Mouse (Mus musculus) neural tube, embryonic 14.5 days (tissue): ENCODE results near the gene Gm28051. TPM values are rescaled to one million over a fixed set of nuclear protein-coding genes. Genes with fewer than 3 reads are reported as not detected.

Experiments used
- ATAC-seq: fragments of 200-750 bp; cut with Nextera tagmentation; 2 replicates; pipeline ENCODE4 v1.8.0; 2017; ENCODE audit warnings: low read depth, mild to moderate bottlenecking, moderate TSS enrichment, moderate library complexity
- H3K27ac ChIP-seq: fragments of 300-500 bp; sonication (generic); 2 replicates; pipeline ENCODE4 v1.5.1; 2014; ENCODE audit warnings: low read depth, mild to moderate bottlenecking, control low read depth, low read length, moderate library complexity, mixed read lengths
- H3K27me3 ChIP-seq: fragments of 300-500 bp; sonication (generic); 2 replicates; pipeline ENCODE4 v1.6.1; 2014; ENCODE audit warnings: low read length; ENCODE audit not compliant: control insufficient read depth, insufficient read depth
- H3K36me3 ChIP-seq: fragments of 300-500 bp; sonication (generic); 2 replicates; pipeline ENCODE4 v1.6.1; 2014; ENCODE audit warnings: low read length, mixed read lengths; ENCODE audit not compliant: control insufficient read depth, insufficient read depth
- H3K4me1 ChIP-seq: fragments of 300-500 bp; sonication (generic); 2 replicates; pipeline ENCODE4 v1.6.1; 2014; ENCODE audit warnings: low read length; ENCODE audit not compliant: control insufficient read depth, insufficient read depth
- H3K4me2 ChIP-seq: fragments of 300-500 bp; sonication (generic); 2 replicates; pipeline ENCODE4 v1.6.1; 2014; ENCODE audit warnings: mild to moderate bottlenecking, low read depth, low read length, control low read depth
- H3K4me3 ChIP-seq: fragments of 300-500 bp; sonication (generic); 2 replicates; pipeline ENCODE4 v1.5.1; 2014; ENCODE audit warnings: low read depth, low read length, control low read depth, mixed read lengths
- H3K9ac ChIP-seq: fragments of 300-500 bp; sonication (generic); replicated peaks from 2 replicates; pipeline ENCODE4 v1.6.1; 2014; ENCODE audit warnings: low read depth, mild to moderate bottlenecking, control low read depth, low read length, mixed read lengths
- H3K9me3 ChIP-seq: fragments of 300-500 bp; sonication (generic); 2 replicates; pipeline ENCODE4 v1.6.1; 2016; ENCODE audit warnings: low read length; ENCODE audit not compliant: control insufficient read depth
- WGBS: fragments of 180-500 bp; shearing (Covaris S2); extraction: QIAGEN DNeasy Blood & Tissue Kit; methylation state at CpG from one replicate; pipeline ENCODE4 v1.1.7; 2014; 5-methylcytosine and 5-hydroxymethylcytosine counted together
- polyA plus RNA-seq: library from polyadenylated mRNA; unstranded; fragments of >200 nt; fragmentation: Nextera tagmentation; extraction: Ambion mirVana; gene quantifications from 2 replicates; pipeline ENCODE4 v1.2.1, GENCODE M21; 2014

Gm28051 gene
- polyA plus RNA-seq, 1 experiment from 2014 or later = not detected

DNA sequence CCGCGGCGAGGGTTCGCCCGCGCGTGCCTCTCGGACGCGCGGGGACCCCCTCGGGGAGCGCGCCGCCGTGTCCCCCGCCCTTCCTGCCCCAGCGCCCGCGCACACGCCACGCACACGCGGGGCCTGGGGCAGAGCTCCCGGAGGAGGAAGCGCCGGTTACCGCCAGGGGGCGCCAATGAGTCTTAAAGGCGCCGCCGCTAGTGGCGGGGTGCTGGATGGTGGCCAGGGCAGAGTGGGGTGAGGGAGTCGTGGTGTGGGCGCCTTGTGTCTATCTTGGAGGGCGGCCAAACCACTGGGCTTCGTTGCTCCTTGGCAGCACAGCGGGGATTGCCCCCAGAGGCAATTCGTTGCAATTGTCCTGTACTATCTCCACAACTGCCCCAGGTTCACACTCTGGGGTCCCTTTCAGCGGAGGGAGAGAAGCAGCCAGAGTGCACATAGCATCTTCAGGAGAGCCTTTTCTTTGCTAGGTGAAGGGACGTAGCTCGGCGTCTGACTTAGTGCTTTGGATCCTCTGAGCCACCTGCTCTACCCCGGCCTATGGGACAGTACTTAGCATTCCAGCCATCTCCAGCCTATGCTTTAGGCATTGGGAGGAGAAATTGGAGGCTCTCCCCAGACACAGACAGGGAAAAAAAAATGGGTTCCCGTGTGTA is 52.2 kb downstream of the Gm28051 start:
- ATAC-seq = peak; percentile 86
- 1% methylated on average over 38 of the region's 45 CpGs for WGBS
- Histone ChIP-seq H3K27me3 (no peaks in the 10 kb centered on the region), H3K4me3 (peak overlapping the region; percentile 58), H3K9me3 (no peaks in the 10 kb centered on the region), H3K27ac (peak overlapping the region; percentile 93), H3K36me3 (no peaks in the 10 kb centered on the region), H3K4me2 (peak overlapping the region; percentile 71), H3K9ac (peak overlapping the region; percentile 78), H3K4me1 (peaks cover 18% of the 10 kb centered on the region)

DNA sequence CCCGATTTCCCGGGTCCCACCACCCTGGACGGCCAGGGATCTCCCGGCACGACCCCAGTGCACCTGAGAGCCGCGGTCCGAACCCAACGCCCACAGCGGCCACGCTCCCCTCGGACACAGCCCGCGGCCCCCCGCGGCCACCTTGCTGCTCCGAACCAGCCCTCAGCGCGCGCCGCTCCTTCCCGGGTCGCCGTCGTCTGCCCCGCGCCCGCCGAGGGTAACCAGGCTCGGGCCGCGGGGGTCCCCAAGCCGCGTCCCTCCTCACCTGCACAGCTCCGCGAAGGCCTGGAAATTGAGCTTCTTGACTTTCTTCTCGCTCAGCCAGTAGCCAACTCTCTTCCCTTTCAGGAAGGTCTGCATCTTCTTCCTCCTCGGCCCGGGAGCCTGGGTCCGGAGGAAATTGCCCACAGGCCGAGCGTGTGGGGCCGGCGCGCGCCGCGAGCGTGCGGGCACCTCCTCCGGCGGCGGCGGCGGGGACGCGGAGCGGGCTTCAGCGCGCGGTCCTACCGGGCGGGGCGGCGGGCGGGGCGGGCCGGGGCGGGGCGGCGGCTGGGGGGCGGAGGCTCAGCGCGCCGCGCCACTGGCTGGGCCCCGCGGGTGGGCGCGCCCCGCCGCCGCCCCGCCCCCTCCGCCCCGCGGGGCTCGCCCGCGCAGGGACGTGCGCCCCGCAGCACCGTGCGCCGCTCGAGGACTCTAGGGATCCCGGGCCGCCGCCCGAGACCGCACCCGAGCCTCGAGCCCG is 52.9 kb downstream of the Gm28051 start, which contains the start of gene Itpk1:
TSS of gene Itpk1 (minus strand) at position 474 of the 742 bp plus-strand sequence.
- ATAC-seq = peak; percentile 87
- peaks cover 19% of the 10 kb centered on the region for H3K4me1 ChIP-seq
- no peaks in the 10 kb centered on the region for H3K27me3 ChIP-seq
- peak within 1 kb of the TSS; percentile 58 for H3K4me3 ChIP-seq
- H3K4me2 ChIP-seq = peak within 1 kb of the TSS; percentile 71
- peak within 1 kb of the TSS; percentile 93 for H3K27ac ChIP-seq
- WGBS = under 1% methylated on average over 80 of the region's 105 CpGs
- peak within 1 kb of the TSS; percentile 78 for H3K9ac ChIP-seq
- H3K36me3 ChIP-seq = no peaks in the 10 kb centered on the region
- H3K9me3 ChIP-seq = no peaks in the 10 kb centered on the region

DNA sequence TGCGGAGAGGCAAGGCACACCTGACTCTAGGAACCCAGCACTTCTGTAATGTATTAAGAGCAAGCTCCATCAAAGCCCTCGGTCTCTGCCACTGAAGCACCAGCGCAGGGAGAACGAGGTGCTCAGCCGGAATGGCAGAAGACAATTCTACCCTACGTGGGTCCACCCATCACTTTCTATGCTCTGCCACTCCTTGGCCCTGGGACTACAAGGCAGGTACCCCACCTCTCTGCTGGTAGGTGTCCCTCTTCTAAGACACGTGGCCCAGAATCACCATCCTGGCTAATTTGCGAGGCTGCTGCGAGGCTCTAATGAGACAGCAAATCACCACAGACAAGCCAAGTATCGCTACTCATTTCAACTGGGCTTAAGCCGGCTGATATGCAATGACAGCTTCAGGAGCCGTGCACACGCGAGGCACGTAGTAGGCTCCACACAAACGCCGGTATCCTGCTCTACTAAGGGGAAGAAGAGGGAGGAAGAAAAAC is 53.6 kb downstream of the Gm28051 start:
- Histone ChIP-seq H3K27me3 (no peaks in the 10 kb centered on the region), H3K27ac (peak overlapping the region; percentile 52), H3K4me2 (peak overlapping the region; percentile 71), H3K36me3 (no peaks in the 10 kb centered on the region), H3K4me3 (peak overlapping the region; percentile 58), H3K9ac (peak overlapping the region; percentile 78), H3K4me1 (peaks cover 25% of the 10 kb centered on the region), H3K9me3 (no peaks in the 10 kb centered on the region)
- ATAC-seq = peak; percentile 15; the same call in 1 of the 2 replicates
- WGBS = 5% methylated on average over 17 of the region's 17 CpGs

DNA sequence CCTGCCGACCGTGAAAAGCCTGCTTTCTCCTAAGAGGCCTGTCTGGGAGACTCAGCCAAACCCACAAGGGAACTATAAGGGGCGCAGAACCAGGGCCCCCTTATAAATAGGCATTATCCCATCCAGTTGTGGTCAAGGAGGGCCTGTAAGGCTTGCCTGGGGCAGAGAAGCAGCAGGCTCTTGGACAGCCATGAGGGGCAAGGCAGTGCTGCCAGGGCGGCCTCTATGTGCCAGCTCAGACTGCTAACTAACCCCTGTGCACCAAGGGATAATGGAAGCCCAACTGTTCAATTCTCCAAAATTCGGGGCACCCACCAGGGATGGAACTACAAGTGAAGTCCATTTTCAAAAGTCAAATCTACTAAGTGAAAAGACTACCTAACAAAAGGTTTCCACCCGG is 54.1 kb downstream of the Gm28051 start:
- H3K4me2 ChIP-seq = peak overlapping the region; percentile 71
- H3K4me3 ChIP-seq = peak overlapping the region; percentile 58
- peak overlapping the region; percentile 30; the same call in 1 of the 2 replicates for H3K9ac ChIP-seq
- no peaks in the 10 kb centered on the region for H3K36me3 ChIP-seq
- H3K4me1 ChIP-seq = peaks cover 28% of the 10 kb centered on the region
- no peak for ATAC-seq
- no peaks in the 10 kb centered on the region for H3K9me3 ChIP-seq
- peak overlapping the region; percentile 12; the same call in 1 of the 2 replicates for H3K27ac ChIP-seq
- WGBS = 30% methylated on average over 6 of the region's 6 CpGs
- H3K27me3 ChIP-seq = no peaks in the 10 kb centered on the region

GRCm38 (mm10) chr12:102703111-102703412 is 54.5 kb downstream of the Gm28051 start:
- H3K4me1 ChIP-seq = peaks cover 31% of the 10 kb centered on the region
- WGBS = 4% methylated on average over 4 of the region's 4 CpGs
- H3K9ac ChIP-seq = peak overlapping the region; percentile 30; the same call in 1 of the 2 replicates

DNA sequence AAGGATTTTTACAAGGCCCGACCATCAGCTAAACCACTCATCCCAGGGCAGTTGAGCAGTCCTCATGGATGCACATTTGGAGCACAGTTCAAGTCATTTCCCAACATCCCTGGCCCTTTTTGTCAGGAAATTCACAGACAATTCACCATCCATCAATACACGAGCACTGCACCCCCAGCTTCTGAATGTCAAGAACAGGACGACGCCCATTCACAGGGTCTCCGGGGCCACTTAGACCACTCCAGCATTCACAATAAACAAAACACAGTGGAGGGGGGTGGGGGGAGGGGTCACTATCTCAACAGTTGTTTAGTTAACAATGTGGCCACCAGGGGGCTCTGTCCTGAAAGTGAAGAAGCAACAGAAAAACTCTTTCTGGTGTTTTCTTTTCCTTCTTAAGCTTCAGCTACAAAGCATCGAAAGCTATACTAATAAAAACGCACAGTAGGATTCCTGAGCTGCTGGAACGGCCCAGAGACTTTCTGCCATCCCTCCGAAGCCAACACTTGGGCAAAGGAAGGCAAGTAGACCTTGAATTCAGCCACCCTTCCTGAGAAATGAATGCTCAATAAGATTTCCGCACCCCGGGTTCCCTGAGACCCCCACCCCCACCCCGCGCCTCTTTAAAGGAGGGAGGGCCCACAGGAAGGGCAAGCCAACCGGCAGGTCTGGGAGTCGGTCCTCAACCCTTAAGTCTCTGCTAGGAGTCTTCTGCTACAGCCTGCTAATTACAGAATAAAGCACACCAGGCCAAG is 55.0 kb downstream of the Gm28051 start:
- WGBS = 6% methylated on average over 15 of the region's 15 CpGs
- Histone ChIP-seq H3K36me3 (no peaks in the 10 kb centered on the region), H3K4me1 (peaks cover 37% of the 10 kb centered on the region), H3K4me2 (peak overlapping the region; percentile 71), H3K9me3 (no peaks in the 10 kb centered on the region), H3K27ac (no peak overlapping the region; the same call in 1 of the 2 replicates), H3K4me3 (peak overlapping the region; percentile 58), H3K27me3 (no peaks in the 10 kb centered on the region), H3K9ac (0 out of 2 replicates have a peak overlapping the region, but pooled peaks have one; percentile 1)
- ATAC-seq = no peak

More at GRCm38 (mm10) chr12:102703111-102703412, 54.5 kb downstream of the Gm28051 start:
- no peaks in the 10 kb centered on the region for H3K27me3 ChIP-seq
- peak overlapping the region; percentile 71 for H3K4me2 ChIP-seq
- ATAC-seq = no peak
- no peaks in the 10 kb centered on the region for H3K36me3 ChIP-seq
- H3K27ac ChIP-seq = no peak overlapping the region; the same call in 1 of the 2 replicates
- H3K9me3 ChIP-seq = no peaks in the 10 kb centered on the region
- H3K4me3 ChIP-seq = peak overlapping the region; percentile 58

GRCm38 (mm10) chr12:102701691-102702207 is 55.8 kb downstream of the Gm28051 start:
- Histone ChIP-seq H3K27ac (no peak overlapping the region), H3K9ac (no peak overlapping the region), H3K4me3 (no peak overlapping the region), H3K4me1 (peaks cover 43% of the 10 kb centered on the region), H3K9me3 (no peaks in the 10 kb centered on the region), H3K27me3 (no peaks in the 10 kb centered on the region), H3K4me2 (peak overlapping the region; percentile 71), H3K36me3 (no peaks in the 10 kb centered on the region)
- 86% methylated on average over 5 of the region's 5 CpGs for WGBS
- no peak for ATAC-seq

DNA sequence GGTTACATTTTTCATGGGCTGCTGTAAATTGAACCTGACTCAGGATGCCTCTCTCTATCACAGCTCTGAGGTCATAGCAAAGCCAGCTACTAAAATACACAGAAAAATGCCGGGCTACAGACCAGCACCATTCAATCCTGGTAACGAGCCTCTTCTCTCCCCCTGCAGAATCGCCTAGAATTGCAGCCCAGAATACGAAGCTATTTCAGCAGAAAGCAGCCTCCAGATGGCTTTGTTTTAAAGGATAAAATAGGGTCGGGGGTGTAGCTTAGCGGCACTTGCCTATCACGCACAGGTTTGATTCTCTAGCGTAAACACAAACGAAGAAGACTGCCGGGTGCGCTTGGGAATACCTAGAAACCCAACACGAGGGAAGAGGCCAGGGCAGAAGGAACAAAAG is 57.1 kb downstream of the Gm28051 start:
- Histone ChIP-seq H3K4me3 (no peak overlapping the region), H3K27ac (peak overlapping the region; percentile 29; the same call in 1 of the 2 replicates), H3K27me3 (no peaks in the 10 kb centered on the region), H3K4me1 (peaks cover 43% of the 10 kb centered on the region), H3K9ac (no peak overlapping the region), H3K4me2 (no peak overlapping the region), H3K9me3 (no peaks in the 10 kb centered on the region), H3K36me3 (no peaks in the 10 kb centered on the region)
- WGBS = 56% methylated on average over 12 of the region's 12 CpGs
- ATAC-seq = no peak
